Mouse (Mus musculus): ENCODE data around the gene Kyat1. TPM values are rescaled to one million over a fixed set of nuclear protein-coding genes. Genes with fewer than 3 reads are reported as not detected.

Kyat1 gene
- polyA plus RNA-seq, 1 experiment from 2014 or later, result 12.8 TPM

DNA sequence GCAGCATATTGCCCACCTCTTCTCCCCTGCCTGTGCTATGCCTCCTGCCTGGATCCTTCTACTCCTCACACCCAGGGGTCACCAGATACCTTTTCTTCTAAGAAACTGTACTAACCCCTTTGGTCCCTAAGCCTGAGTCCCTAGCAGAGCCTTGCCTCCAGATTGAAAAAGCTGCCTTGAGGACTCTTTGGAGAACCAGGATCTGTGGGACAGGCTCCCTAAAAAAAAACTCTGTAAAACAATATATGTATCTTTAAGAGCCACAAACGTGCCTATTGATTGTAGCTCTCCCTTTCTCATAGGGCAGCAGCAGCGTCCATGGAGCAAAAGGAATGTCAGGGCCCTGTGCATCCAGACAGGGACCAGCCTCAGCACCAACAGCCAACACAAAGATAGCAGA lies 34.6 kb upstream of the Kyat1 start, which contains the start of gene Gm28035:
Gene Gm28035 (plus strand): TSS at position 301 of the 400 bp plus-strand sequence.
- ATAC-seq (ENCODE audit: low FRiP score, low read depth), result no peak
- no peaks in the 10 kb centered on the region for H3K9me3 ChIP-seq
- no peaks in the 10 kb centered on the region for H3K27me3 ChIP-seq
- H3K36me3 ChIP-seq, result peaks cover 53% of the 10 kb centered on the region
- peak within 1 kb of the TSS; percentile 96; the same call in 1 of the 2 replicates for H3K4me2 ChIP-seq (replicated peaks)
- 86% methylated on average over 2 of the region's 2 CpGs for WGBS
- peak within 1 kb of the TSS; percentile 86 for H3K9ac ChIP-seq (replicated peaks)
- no peak within 1 kb of the TSS for H3K27ac ChIP-seq (replicated peaks)
- H3K4me1 ChIP-seq, result peaks cover 23% of the 10 kb centered on the region
- 0 out of 2 replicates have a peak within 1 kb of the TSS, but pooled peaks have one; percentile 3 for H3K4me3 ChIP-seq

DNA sequence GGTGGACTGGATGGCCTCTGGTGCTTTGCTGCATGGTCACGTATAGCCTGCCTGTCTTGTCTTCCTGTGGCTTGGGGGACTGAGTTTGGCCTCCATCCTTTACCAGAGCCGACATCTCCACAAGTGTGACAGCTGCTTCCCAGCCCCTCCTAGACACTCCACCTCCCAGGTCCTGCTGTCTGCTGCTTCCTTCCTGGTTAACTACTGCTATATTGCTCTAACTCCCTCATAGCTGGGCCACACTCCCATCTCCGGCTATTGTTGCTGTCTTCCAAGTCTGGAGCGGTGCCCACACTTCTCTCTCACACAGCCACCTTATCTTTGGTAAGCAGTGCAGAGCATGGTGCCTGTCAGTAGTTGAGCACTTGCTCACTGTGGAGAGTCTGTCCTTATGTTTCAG lies 34.1 kb upstream of the Kyat1 start:
- Histone ChIP-seq H3K27me3 (no peaks in the 10 kb centered on the region), H3K4me2 (replicated peaks) (no peak overlapping the region), H3K36me3 (peaks cover 50% of the 10 kb centered on the region), H3K9me3 (no peaks in the 10 kb centered on the region), H3K9ac (replicated peaks) (peak overlapping the region; percentile 86), H3K27ac (replicated peaks) (no peak overlapping the region), H3K4me1 (peaks cover 23% of the 10 kb centered on the region), H3K4me3 (0 out of 2 replicates have a peak overlapping the region, but pooled peaks have one; percentile 3)
- ATAC-seq (ENCODE audit: low FRiP score, low read depth), result no peak
- WGBS, result 88% methylated on average over 4 of the region's 4 CpGs

DNA sequence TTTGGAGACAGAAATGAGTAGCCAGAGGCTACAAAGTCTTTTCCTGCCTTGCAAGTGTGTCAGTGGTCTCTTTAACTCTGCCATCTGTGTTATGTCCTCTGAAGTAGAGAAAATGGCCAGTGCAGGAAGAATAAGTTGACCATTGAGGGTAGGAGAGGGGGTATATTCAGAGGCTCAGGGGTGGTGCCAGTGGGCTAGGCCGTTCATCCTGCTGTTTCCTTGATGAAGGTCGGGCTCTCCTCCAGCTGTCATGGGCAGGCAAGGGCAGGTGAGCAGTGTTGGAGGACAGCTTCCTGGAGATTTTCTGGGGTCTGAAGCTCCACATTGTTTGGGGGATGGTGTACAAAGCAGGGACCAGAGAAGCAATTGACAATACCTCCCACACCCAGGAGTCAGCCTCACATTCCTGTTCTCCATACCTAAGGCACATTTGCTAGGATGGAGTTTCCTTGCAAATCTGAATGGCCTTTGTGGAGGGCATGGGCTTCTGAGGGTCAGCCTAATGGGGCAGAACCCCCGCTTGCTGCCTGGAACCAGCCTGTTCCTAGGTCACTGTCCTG lies 33.3 kb upstream of the Kyat1 start:
- no peak for ATAC-seq (ENCODE audit: low FRiP score, low read depth)
- H3K4me1 ChIP-seq, result peaks cover 23% of the 10 kb centered on the region
- H3K9ac ChIP-seq (replicated peaks), result peak overlapping the region; percentile 86
- H3K4me3 ChIP-seq, result peak overlapping the region; percentile 97
- H3K36me3 ChIP-seq, result peaks cover 42% of the 10 kb centered on the region
- no peaks in the 10 kb centered on the region for H3K27me3 ChIP-seq
- H3K27ac ChIP-seq (replicated peaks), result 0 out of 2 replicates have a peak overlapping the region, but pooled peaks have one; percentile 91
- no peaks in the 10 kb centered on the region for H3K9me3 ChIP-seq
- H3K4me2 ChIP-seq (replicated peaks), result peak overlapping the region; percentile 96
- WGBS, result 83% methylated on average over 3 of the region's 3 CpGs

DNA sequence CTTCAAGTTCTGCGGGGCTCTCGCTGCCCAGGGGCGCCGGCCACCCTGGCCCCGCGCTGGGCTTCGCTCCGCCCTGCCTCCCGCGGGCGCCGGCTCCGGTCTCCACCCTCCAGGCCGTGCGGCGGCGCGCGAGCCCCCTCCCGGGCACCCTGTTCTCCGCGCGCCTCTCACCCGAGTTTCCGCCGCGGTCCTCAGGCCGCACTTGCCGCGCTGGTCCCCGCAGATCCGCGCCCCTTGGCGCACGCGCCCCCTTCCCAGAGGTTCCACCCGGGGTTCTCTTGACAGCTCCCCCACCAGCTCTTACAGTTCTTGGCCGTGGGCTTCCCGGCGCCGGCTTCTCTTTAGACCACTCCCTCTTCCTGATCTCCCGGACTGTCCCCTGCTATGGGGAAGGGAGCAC lies 32.2 kb upstream of the Kyat1 start:
- peak overlapping the region; percentile 86 for H3K9ac ChIP-seq (replicated peaks)
- H3K27ac ChIP-seq (replicated peaks), result peak overlapping the region; percentile 91
- peak; percentile 89 for ATAC-seq (ENCODE audit: low FRiP score, low read depth)
- peaks cover 23% of the 10 kb centered on the region for H3K4me1 ChIP-seq
- H3K36me3 ChIP-seq, result peaks cover 31% of the 10 kb centered on the region
- no peaks in the 10 kb centered on the region for H3K9me3 ChIP-seq
- no peaks in the 10 kb centered on the region for H3K27me3 ChIP-seq
- peak overlapping the region; percentile 96 for H3K4me2 ChIP-seq (replicated peaks)
- H3K4me3 ChIP-seq, result peak overlapping the region; percentile 97
- 0% methylated on average over 42 of the region's 42 CpGs for WGBS

DNA sequence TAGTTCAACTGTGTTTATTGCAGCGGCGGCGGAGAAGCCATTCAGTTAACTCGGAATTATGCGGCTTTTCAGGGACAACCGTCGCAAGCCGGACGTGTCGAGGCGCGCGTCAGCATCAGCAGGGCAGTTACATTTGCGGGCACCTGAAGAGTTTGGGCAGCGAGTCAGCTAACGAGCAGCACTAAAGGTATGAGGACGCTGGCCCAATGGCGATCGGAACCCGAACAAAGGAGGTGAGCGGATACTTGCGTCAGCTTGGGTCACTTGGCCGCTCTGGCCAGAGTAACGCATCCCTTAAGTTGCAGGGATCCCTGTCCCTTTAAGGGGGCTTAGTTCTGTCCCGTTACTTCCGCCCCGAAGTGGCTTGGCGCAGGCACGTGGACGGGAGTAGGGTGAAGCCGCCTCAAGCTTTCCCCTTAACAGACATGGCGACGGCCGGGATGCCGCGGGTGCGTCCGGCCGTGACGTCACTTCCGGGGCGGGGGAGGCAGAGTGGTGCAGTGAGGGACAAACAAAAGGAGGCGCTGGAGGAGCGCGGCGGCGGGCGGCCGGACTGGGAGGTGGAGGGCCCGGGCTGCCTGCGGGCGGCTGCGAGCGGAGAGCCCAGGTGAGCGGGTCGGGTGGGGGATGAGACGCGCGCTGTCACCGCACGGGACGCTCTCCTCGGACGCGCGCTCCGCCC lies 31.7 kb upstream of the Kyat1 start, which contains the start of gene Lrrc8a:
Gene Lrrc8a (plus strand): TSS at position 517 of the 682 bp plus-strand sequence.
- Histone ChIP-seq H3K27me3 (no peaks in the 10 kb centered on the region), H3K36me3 (peaks cover 26% of the 10 kb centered on the region), H3K4me1 (peaks cover 23% of the 10 kb centered on the region), H3K4me3 (peak within 1 kb of the TSS; percentile 97), H3K4me2 (replicated peaks) (peak within 1 kb of the TSS; percentile 96), H3K9me3 (no peaks in the 10 kb centered on the region), H3K27ac (replicated peaks) (peak within 1 kb of the TSS; percentile 91), H3K9ac (replicated peaks) (peak within 1 kb of the TSS; percentile 86)
- ATAC-seq (ENCODE audit: low FRiP score, low read depth), result peak; percentile 98
- WGBS, result under 1% methylated on average over 56 of the region's 67 CpGs

DNA sequence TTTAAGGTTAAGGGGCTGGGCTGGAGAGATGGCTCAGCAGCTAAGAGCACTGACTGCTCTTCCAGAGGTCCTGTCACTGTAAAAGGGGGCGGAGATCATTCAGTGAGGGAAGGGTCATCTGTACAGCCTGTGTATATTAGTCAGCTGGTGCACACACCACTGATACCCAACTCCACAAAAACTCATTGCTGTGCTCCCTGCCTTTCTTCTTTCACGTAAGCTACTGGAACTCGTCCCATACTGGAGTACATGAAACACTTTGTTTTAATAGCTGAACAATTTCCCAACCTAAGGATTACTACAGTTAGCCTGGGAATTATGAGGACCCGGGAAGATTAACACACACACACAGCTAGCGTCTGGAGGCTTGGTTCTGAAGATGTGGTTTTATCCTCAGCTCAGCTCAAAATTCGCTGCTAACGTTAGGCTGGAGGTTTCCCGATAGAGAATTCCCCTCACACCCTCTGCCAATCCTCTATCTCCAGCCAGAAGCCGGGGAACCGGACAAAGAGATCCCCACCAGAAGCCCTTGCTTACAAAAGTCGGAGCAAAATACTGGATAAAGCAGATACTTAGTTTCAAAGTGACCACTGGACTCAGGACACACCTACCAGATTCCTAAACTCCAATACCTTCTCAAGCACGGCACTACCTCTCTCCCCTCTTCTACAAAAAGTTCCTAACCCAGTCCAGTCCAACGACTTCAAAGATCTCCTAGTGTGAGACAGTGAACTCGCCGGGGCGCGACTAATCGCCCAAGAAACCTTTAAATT lies 31.0 kb upstream of the Kyat1 start:
- peak overlapping the region; percentile 96 for H3K4me2 ChIP-seq (replicated peaks)
- H3K27me3 ChIP-seq, result no peaks in the 10 kb centered on the region
- WGBS, result 5% methylated on average over 18 of the region's 18 CpGs
- ATAC-seq (ENCODE audit: low FRiP score, low read depth), result no peak
- no peaks in the 10 kb centered on the region for H3K9me3 ChIP-seq
- H3K9ac ChIP-seq (replicated peaks), result peak overlapping the region; percentile 71
- H3K4me3 ChIP-seq, result peak overlapping the region; percentile 97
- H3K4me1 ChIP-seq, result peaks cover 23% of the 10 kb centered on the region
- peaks cover 19% of the 10 kb centered on the region for H3K36me3 ChIP-seq
- peak overlapping the region; percentile 91 for H3K27ac ChIP-seq (replicated peaks)

DNA sequence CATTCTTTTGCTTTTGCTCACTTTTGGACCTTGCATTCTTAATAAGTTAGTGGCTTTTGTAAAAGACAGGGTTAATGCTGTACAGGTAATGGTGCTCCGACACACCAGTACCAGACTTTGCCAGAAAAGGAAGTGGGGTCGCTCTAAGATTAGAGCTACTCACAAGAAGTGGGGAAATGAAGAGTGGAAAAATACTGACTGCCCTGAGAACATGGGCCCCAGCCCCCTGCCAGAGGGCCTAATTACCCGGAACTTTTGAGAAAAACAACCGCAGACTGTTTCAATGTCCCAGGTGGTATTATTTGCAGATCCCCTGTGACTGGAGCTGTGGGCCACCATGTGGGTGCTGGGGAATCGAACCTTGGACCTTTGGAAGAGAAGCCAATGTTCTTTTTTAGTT lies 29.9 kb upstream of the Kyat1 start:
- H3K27me3 ChIP-seq, result no peaks in the 10 kb centered on the region
- WGBS, result 88% methylated on average over 5 of the region's 5 CpGs
- no peak for ATAC-seq (ENCODE audit: low FRiP score, low read depth)
- no peak overlapping the region for H3K9ac ChIP-seq (replicated peaks)
- no peak overlapping the region for H3K4me3 ChIP-seq
- peaks cover 23% of the 10 kb centered on the region for H3K4me1 ChIP-seq
- no peak overlapping the region for H3K27ac ChIP-seq (replicated peaks)
- H3K4me2 ChIP-seq (replicated peaks), result no peak overlapping the region
- H3K36me3 ChIP-seq, result peaks cover 9% of the 10 kb centered on the region
- H3K9me3 ChIP-seq, result 0 out of 2 replicates have a peak, but pooled peaks cover 3% of the 10 kb centered on the region

DNA sequence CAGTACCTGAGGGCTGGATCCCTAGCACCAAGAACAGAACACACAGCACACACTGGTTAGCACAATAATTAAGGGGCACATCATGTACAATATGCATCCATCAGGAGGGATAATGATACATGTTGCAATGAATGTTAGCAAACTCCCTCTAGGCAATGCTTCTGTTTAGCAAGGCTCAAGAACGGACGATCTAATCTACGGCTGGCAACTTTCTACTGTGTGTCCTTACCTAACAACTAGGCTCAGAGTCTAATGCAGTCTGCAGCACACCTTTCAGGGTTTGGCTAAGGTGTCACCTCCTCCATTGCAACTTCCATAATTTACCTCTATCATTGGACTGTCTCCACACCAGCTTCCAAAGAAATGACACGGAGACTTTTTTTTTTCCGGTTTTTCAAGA lies 10.6 kb upstream of the Kyat1 start:
- Histone ChIP-seq H3K4me3 (no peak overlapping the region), H3K27me3 (no peaks in the 10 kb centered on the region), H3K4me2 (replicated peaks) (no peak overlapping the region), H3K36me3 (no peaks in the 10 kb centered on the region), H3K27ac (replicated peaks) (no peak overlapping the region), H3K4me1 (no peaks in the 10 kb centered on the region), H3K9ac (replicated peaks) (no peak overlapping the region), H3K9me3 (no peaks in the 10 kb centered on the region)
- no peak for ATAC-seq (ENCODE audit: low FRiP score, low read depth)
- WGBS, result 96% methylated on average over 5 of the region's 5 CpGs

DNA sequence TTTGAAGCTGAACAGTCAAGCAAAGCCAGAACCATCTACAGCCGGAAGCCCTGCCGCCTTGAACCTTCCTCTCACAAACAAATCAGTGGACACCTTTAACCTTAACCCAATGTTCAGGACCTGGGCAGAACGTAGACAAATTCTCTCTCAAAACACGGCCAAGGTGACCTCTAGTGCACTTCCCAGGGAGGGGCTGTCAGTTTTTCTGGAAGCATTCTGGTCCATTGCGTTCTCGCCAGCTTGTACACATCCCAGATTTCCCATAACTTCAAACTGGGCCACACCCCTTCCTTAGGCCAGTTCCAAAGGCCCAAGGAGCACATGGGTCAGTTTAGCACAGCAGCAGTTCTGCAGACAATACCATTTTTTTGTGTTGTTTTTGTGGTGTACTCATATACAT lies 9.8 kb upstream of the Kyat1 start:
- Histone ChIP-seq H3K27me3 (no peaks in the 10 kb centered on the region), H3K9me3 (no peaks in the 10 kb centered on the region), H3K4me2 (replicated peaks) (no peak overlapping the region), H3K36me3 (no peaks in the 10 kb centered on the region), H3K4me1 (no peaks in the 10 kb centered on the region), H3K27ac (replicated peaks) (no peak overlapping the region), H3K4me3 (no peak overlapping the region), H3K9ac (replicated peaks) (no peak overlapping the region)
- 83% methylated on average over 6 of the region's 6 CpGs for WGBS
- ATAC-seq (ENCODE audit: low FRiP score, low read depth), result no peak

DNA sequence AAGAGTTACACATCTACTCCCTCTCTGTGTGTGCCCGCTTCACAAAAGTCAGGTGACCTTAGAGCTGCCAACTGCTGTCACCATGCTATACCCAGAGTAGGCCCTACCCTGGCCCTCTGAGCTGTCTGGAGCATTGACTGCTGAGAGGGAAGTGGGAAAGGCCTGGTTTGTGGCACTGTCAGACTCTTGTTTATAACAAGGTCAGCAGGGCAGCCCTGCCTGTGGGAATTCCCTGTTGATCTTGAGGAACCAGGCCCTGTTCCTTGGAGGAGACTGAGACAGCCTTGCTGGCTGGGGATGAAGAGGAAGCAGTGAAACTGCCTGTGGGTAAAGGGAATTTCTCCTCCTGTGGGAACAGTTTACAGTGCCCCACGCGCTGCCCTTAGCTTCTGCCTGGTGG lies 9.1 kb upstream of the Kyat1 start:
- Histone ChIP-seq H3K4me2 (replicated peaks) (no peak overlapping the region), H3K9ac (replicated peaks) (no peak overlapping the region), H3K27me3 (no peaks in the 10 kb centered on the region), H3K4me1 (no peaks in the 10 kb centered on the region), H3K4me3 (no peak overlapping the region), H3K36me3 (no peaks in the 10 kb centered on the region), H3K27ac (replicated peaks) (no peak overlapping the region), H3K9me3 (no peaks in the 10 kb centered on the region)
- ATAC-seq (ENCODE audit: low FRiP score, low read depth), result no peak
- 95% methylated on average over 3 of the region's 3 CpGs for WGBS

DNA sequence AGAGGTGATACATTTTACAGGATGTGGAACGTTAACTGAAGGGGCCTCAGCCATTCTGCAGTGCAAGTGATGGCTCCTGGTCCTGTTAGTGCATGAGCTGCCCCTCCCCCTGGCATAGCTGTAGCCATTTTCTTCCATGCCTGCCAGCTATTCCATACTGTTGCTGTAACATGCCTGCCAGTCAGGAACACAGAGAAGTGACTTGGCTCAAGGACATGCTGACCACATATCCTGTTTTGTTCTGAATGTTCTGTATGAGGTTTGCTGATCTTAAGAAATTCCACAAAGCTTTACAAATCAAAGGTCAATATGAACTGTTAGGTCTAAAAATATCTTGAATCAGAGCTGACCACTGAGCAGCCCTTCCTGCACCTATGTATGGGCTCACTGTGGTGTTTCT lies 7.3 kb upstream of the Kyat1 start:
- Histone ChIP-seq H3K4me1 (no peaks in the 10 kb centered on the region), H3K36me3 (no peaks in the 10 kb centered on the region), H3K27ac (replicated peaks) (no peak overlapping the region), H3K4me2 (replicated peaks) (no peak overlapping the region), H3K27me3 (no peaks in the 10 kb centered on the region), H3K4me3 (no peak overlapping the region), H3K9me3 (no peaks in the 10 kb centered on the region), H3K9ac (replicated peaks) (no peak overlapping the region)
- no peak for ATAC-seq (ENCODE audit: low FRiP score, low read depth)
- WGBS, result 91% methylated on average over 1 of the region's 1 CpGs

DNA sequence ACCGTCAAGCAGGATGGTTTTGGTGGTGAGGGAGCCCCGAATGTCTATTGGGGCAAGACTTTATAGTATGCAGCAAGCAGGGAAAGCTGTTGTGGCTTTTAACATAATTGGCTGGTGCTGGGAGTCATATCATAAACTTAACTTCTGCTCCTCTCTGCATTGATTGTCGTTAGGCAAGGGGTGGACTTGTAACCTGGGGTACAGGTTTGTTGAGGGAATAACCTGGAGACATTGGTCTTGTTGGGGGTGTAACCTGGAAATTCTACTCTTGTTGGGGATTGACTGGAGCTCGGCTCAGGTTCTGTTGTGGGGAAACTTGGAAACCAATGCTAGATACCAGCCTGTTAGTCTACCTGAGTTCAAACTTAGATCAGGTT lies 6.5 kb upstream of the Kyat1 start:
- no peaks in the 10 kb centered on the region for H3K9me3 ChIP-seq
- H3K36me3 ChIP-seq, result no peaks in the 10 kb centered on the region
- H3K9ac ChIP-seq (replicated peaks), result no peak overlapping the region
- no peaks in the 10 kb centered on the region for H3K4me1 ChIP-seq
- no peaks in the 10 kb centered on the region for H3K27me3 ChIP-seq
- ATAC-seq (ENCODE audit: low FRiP score, low read depth), result no peak
- 83% methylated on average over 4 of the region's 4 CpGs for WGBS
- H3K4me2 ChIP-seq (replicated peaks), result no peak overlapping the region
- H3K27ac ChIP-seq (replicated peaks), result no peak overlapping the region
- no peak overlapping the region for H3K4me3 ChIP-seq
